Mouse (Mus musculus) G1E (cell line): Measurements from ENCODE around the gene Hexa.

Experiments used
- CTCF ChIP-seq: IDR thresholded peaks from 2 replicates; pipeline ENCODE4 v1.5.1; 2012; ENCODE audit warnings: low read depth, low read length, inconsistent platforms, mixed read lengths
- GATA1 ChIP-seq: IDR thresholded peaks from 2 replicates; pipeline ENCODE4 v1.6.1; 2012; ENCODE audit warnings: borderline replicate concordance, low read length, inconsistent platforms, mixed read lengths
- TAL1 ChIP-seq: conservative IDR thresholded peaks from 2 replicates; pipeline ENCODE4 v1.6.1; 2012; ENCODE audit warnings: low read depth, low read length, inconsistent platforms, mixed read lengths

GRCm38 (mm10) chr9:59571852-59572251 is 32.5 kb downstream of the Hexa start:
- TF ChIP-seq CTCF (no peak), GATA1 (no peak), TAL1 (no peak)
